Comparison of ENCODE assay signal across 13 mouse cellular contexts in the genomic region with DNA sequence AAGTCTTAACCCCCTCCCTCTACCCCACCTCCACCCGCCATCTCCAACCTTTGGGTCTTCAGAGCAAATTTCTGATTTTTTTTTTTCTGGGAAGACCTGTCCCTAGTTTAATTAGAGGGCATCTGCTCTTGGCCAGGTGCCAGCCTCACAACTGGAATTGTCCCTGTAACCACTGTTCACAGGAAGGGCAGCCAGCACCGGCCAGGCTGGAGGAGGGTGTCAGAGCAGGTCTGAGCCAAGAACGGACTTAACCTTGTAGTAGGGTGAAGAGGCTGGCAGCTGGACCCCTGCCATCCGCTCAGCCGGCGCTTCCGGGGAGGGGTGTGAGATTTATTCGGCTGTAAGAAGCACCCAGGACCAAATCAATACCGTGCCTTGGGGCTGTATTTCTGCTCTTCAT. TPM values are rescaled to one million over a fixed set of nuclear protein-coding genes. Genes with fewer than 3 reads are reported as not detected.
DNase-seq lines count a peak whose midpoint lies in the region; ATAC-seq and TF ChIP-seq lines count a peak whose summit lies in the region.
"Had no signal": no experiment of that assay in that cellular context is flagged by ENCODE, and none has a peak within 500 bp of the region (broad histone marks: within the 10 kb centered on the region; RNA-seq: fewer than 3 reads in every experiment).

No protein-coding gene starts in this region.

- H3K4me3 ChIP-seq in heart, embryonic 12.5 days, result no peak overlapping the region
- H3K4me3 ChIP-seq in heart, postnatal 0 days (ENCODE audit: low read depth, low read length), result no peak overlapping the region
- H3K4me3 ChIP-seq: forebrain, embryonic 13.5 days; hindbrain, embryonic 15.5 days; liver, embryonic 15.5 days had no signal

- WGBS in heart, embryonic 12.5 days, result 78% methylated on average over 9 of the region's 9 CpGs
- WGBS in heart, postnatal 0 days, result 34% methylated on average over 9 of the region's 9 CpGs

- H3K4me1 ChIP-seq in heart, embryonic 12.5 days (replicated peaks), result peaks cover 13% of the 10 kb centered on the region
- no peaks in the 10 kb centered on the region for H3K4me1 ChIP-seq in heart, postnatal 0 days (ENCODE audit: control insufficient read depth, insufficient read depth)
- H3K4me1 ChIP-seq: liver, embryonic 15.5 days had no signal

- peaks cover 35% of the 10 kb centered on the region for H3K27me3 ChIP-seq in heart, embryonic 12.5 days (replicated peaks)
- peaks cover 26% of the 10 kb centered on the region for H3K27me3 ChIP-seq in heart, postnatal 0 days (ENCODE audit: control insufficient read depth, insufficient read depth, low read length)
- H3K27me3 ChIP-seq: hindbrain, embryonic 15.5 days had no signal

- TF ChIP-seq EP300 in heart, postnatal 0 days (IDR thresholded peaks at IDR 0.05; ENCODE audit: low read depth), result no peak

- no peaks in the 10 kb centered on the region for H3K36me3 ChIP-seq in heart, embryonic 12.5 days
- H3K36me3 ChIP-seq in heart, postnatal 0 days (replicated peaks; ENCODE audit: control insufficient read depth, insufficient read depth, low read length), result no peaks in the 10 kb centered on the region
- H3K36me3 ChIP-seq: hindbrain, embryonic 15.5 days; liver, embryonic 15.5 days had no signal

- H3K27ac ChIP-seq in heart, embryonic 12.5 days (ENCODE audit: poor library complexity, severe bottlenecking), result no peak overlapping the region
- H3K27ac ChIP-seq in heart, postnatal 0 days (ENCODE audit: low read depth), result peak overlapping the region; percentile 56
- H3K27ac ChIP-seq: forebrain, embryonic 13.5 days; hindbrain, embryonic 15.5 days; liver, embryonic 15.5 days had no signal

- no peak overlapping the region for H3K9ac ChIP-seq in heart, embryonic 12.5 days
- no peak overlapping the region for H3K9ac ChIP-seq in heart, postnatal 0 days (replicated peaks; ENCODE audit: low read depth, low read length)
- H3K9ac ChIP-seq: forebrain, embryonic 13.5 days; hindbrain, embryonic 15.5 days; liver, embryonic 15.5 days had no signal

- no peak overlapping the region for H3K4me2 ChIP-seq in heart, embryonic 12.5 days
- H3K4me2 ChIP-seq in heart, postnatal 0 days (ENCODE audit: low read depth, low read length), result no peak overlapping the region
- H3K4me2 ChIP-seq: forebrain, embryonic 13.5 days; hindbrain, embryonic 15.5 days; liver, embryonic 15.5 days had no signal

- peaks cover 12% of the 10 kb centered on the region for H3K9me3 ChIP-seq in heart, embryonic 12.5 days (replicated peaks)
- H3K9me3 ChIP-seq in heart, postnatal 0 days (replicated peaks; ENCODE audit: control insufficient read depth, low read length), result no peaks in the 10 kb centered on the region
- H3K9me3 ChIP-seq: forebrain, embryonic 13.5 days; hindbrain, embryonic 15.5 days; liver, embryonic 15.5 days had no signal

- ATAC-seq in heart, embryonic 12.5 days (ENCODE audit: insufficient number of reproducible peaks, low FRiP score), result no peak
- peak; percentile 76 for ATAC-seq in heart, postnatal 0 days (ENCODE audit: insufficient read depth, low read depth)
- no peak for ATAC-seq in CD4-positive, CD25-positive, alpha-beta regulatory T cell, adult 4 months
- ATAC-seq: forebrain, embryonic 13.5 days; intestine, postnatal 0 days had no signal

- TF ChIP-seq CTCF in heart, postnatal 0 days (IDR thresholded peaks at IDR 0.05; ENCODE audit: low read depth), result no peak

- peak; percentile 96 for DNase-seq in heart, adult 11 months
- DNase-seq in right cerebral cortex, postnatal 14 days, result peak; percentile 22
- no peak for DNase-seq in right cerebral cortex, adult 18-20 months
- DNase-seq in heart, postnatal 0 days (ENCODE audit: low spot score), result peak; percentile 20
- DNase-seq in spleen, postnatal 10 days (ENCODE audit: low spot score in 2 of 2), result no peak

RNA-seq across cellular contexts. Expression of a gene that starts 3.0 kb away (rescaled TPM):
- polyA plus RNA-seq in heart, embryonic 12.5 days (2016; fragmentation: Nextera tagmentation; extraction: Ambion mirVana), result 0.41 and 0.70 TPM in 2 replicates
- total RNA-seq in heart, postnatal 0 days (2014; rRNA removed; ENCODE audit: low replicate concordance), result 0.23 TPM in 1 of 2 replicates, not detected in the other
- polyA plus RNA-seq in heart, postnatal 0 days (2015; fragmentation: Nextera tagmentation; extraction: Ambion mirVana), result 0.20 and 0.21 TPM in 2 replicates
- polyA plus RNA-seq in CD4-positive, CD25-positive, alpha-beta regulatory T cell, adult 4 months (2017; shearing (Covaris generic)), result not detected
- total RNA-seq: granulocyte monocyte progenitor cell, adult 5-6 weeks; MEL had no signal

Comparison
In these comparisons a context has a peak if more than half of its experiments do, and no peak if none do; other contexts are left out.
1. DNase-seq: peak in heart, adult 11 months (single experiment), right cerebral cortex, postnatal 14 days (single experiment) and heart, postnatal 0 days (single experiment); none in right cerebral cortex, adult 18-20 months (single experiment) and spleen, postnatal 10 days (0 of 2).